Mouse (Mus musculus) embryo, embryonic 10 days (tissue): Measurements from ENCODE around the gene AU015836.
"Not testable (repeated sequence)": the region's sequence is repeated elsewhere in the genome, so short reads cannot be mapped to it uniquely, and the experiment has no call there.

Experiments used
- DNase-seq: peaks from one replicate; pipeline ENCODE4 v3.0.0-alpha.2; 2015; ENCODE audit warnings: low spot score

Gene AU015836

DNA sequence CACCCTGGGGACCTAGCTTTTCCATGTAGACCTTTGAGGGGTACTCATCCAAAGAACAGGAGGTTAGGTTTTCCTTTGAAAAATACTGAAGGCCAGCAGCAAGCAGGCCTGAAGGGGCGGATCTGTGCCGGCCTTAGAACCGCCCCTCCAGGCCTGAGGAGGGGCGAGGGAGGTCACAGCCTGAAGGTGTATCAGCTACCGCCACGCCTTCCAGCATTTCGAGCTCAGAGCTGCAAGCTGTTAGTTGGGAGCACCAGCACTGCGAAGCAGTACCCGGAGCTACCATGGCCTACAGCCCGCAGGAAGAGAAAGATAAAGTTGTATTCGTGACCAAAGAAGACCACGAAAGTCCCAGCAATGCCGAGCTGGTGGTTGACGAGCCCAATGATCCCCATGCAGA is at the start of gene AU015836:
Gene AU015836, plus strand, starts transcription at position 216 of the 400 bp plus-strand sequence.
- DNase-seq = no peak

DNA sequence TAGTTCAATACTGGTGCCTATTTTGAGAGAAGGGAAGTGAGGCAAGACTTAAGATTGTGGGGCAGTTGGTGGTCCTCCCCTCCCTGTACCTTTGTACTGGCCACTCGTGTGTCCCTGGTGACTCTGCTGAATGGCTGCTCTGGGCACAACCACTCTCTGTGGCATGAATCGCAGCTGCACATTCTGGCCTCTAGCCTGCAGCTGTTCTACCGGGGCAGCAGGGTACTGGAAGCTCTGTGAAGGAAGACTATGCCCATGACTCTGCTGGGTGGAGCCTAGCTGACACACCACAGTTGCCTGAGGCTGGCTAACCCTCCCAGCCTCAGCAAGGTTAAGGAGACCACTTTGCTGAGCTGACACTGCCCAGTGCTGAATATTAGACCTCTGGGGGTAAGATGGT is 49.4 kb upstream of the AU015836 start:
- DNase-seq = no peak

DNA sequence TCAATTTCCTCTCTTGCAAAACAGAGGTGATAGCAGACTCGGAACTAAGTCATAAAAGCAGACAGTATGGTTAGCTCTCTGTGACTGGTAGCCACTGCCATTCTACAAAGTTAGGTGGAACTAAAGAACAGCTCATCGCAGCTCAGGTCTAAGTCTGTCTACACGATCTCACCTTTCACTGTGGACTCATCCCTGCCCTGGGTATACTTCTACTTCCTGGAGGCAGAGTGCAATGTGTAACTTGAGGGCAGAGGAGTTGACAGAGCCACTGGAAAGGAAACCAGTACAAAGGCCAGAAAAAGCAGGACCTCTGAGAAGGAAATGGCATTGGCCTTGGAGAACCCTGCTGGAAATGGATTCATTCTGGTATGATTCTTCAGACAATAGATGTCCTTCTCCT is 40.1 kb upstream of the AU015836 start:
- no peak for DNase-seq

DNA sequence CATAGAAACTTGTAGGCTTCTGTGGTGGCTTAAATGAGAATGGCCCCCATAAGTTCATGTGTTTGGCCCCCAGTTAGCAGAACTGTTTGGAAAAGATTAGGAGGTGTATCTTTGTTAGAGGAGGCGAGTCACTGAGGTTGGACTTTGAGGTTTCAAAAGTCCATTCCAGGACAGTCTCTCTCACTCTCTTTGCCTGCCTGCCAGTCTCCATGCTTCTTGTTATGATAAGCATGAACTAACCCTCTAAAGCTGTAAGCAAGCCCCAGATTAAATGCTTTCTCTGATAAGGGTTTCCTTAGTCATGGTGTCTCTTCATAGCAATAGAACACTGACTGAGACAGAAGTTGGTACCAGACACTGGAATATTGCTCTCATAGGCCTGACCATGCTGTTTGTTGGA is 39.7 kb upstream of the AU015836 start:
- no peak for DNase-seq

DNA sequence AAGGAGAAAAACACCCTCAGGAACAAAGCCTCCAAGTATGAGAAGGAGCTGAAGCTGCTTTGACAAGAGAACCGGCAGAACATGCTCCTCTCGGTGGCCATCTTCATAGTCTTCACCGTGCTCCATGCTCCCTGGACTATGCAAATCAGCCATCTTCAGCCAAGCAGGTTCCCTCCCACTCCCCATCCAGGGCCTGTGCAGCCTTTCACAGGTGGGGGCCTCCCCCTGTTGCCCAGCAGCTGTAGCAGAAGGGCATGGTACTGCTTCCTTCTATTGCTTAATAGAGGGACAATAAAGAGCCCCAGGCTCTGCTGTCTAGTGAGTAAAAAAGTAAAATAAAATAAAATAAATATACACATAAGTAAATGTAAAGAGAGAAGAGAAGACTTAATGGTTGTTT is 36.8 kb upstream of the AU015836 start:
- no peak for DNase-seq

DNA sequence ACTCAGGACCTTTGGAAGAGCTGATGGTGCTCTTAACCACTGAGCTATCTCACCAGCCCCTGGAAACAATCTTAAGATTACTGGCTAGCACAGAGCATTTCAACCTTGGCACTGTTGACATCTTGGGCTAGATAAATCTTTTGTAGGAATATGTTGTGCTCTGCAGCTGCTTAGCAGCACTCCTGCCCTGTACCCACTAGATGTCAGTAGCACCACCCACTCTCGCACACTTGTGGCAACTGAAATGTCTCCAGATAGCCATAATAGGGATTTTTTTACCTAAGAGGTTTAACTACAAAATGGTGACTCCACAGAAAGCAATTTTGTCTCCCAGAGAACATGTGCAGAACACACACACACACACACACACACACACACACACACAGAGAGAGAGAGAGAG is 11.7 kb upstream of the AU015836 start:
- peak; percentile 60 for DNase-seq

DNA sequence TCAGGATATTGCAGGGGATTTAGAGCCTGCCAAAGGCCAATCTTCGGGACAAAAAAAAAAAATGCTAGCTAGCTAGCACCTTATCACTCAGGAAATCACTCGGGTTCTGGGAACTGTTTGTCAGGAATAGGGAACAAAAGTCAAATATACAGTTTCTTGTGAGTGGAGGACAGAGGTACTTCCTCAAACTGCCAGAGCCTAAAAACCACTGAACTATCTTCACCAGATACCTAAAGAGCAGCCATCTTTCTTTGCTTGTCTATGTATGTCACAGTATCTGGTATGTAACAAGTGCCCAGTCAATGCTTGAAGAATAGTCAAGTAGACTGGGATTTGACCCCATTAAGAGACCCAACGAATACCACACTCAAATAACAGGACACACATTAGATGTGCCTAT is 10.0 kb upstream of the AU015836 start:
- no peak for DNase-seq

DNA sequence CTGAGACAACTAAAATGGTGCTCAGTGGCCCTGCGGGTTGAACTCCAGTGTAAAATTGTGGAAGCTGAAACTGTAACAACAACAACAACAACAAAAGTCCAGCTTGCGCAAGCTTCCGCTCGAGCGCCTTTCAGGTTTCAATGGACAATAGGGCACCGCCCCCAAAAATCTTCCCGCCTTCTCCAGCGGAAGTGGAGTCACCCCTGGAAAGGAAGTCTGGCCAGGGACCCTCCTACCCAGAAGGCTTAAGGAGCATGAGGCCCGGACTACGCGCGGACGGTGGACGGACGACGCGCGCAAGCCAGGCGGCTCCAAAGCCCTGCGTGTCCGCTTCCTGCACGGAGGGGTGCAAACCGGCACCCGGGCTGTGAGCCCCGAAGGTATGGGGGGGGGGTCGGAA is 11.9 kb downstream of the AU015836 start:
- DNase-seq = no peak

DNA sequence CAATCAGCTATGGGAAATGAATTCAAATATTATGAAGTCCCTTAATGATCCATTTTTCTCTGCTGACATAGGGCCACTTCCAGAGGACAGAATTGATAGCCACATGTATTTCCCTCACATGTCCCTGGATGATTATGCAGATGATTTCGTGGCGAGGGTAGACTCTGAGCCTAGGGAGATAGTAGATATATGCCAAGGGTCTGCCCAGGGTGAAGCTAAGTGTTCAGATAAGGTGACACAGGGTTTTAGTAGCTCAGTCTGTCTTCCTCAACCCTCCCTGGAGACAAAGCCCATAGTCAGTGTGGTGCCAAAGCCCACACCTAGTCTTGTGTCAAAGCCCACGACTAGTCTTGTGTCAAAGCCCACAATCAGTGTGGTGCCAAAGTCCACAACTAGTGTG is 13.7 kb downstream of the AU015836 start:
- DNase-seq = no peak

DNA sequence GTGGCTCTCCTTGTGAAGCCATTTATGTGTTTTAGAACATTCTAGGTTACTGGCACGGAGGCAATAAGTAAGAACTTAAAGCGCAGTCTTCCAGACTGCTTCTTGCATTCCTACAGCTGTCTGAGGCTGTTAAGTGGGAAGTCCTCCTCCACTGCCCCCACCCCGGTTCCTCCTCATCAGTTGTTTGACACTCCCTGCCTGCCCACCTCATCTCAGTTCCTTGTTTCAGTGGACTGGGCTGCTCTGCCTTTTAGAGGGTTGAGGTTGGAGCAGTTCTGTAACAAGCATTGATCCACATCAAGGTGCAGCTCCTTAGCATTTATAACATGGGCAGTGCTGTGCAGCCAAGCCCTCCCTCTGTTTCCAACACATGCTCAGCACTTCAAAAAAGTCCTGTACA is 16.6 kb downstream of the AU015836 start:
- not testable (repeated sequence) for DNase-seq

DNA sequence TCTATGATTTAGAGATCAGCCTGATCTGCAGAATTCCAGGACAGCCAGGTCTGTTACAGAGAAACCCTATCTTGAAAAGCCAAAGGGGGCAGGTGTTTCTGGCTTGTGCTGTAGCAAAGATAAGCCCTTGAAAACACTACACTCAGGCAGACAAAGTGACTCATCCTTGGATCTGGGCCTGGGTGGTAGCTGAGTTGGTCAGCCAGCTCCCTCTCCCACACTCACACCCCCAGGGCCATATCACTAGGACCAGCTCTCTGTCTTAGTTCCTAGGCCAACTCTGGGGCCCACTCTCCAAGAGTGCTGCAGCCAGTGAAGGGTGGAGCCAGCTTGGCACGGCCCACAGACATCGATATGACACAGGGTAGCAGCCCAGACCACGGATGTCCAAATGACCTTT is 38.5 kb downstream of the AU015836 start:
- DNase-seq = no peak

DNA sequence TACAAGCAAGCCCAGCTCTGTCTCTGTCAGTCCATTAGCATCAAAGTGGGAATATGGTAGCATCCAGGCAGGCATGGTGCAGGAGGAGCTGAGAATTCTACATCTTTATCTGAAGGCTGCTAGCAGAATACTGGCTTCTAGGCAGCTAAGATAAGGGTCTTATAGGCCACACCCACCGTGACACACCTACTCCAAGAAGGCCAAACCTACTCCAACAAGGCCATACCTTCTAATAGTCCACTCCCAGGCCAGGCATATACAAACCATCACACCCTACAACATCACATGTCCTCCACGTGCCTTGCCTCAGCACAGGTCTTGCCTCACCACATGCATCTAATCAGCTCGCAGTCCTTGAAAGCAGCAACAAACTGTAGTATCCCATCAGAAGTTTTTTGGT is 41.0 kb downstream of the AU015836 start:
- DNase-seq = no peak

DNA sequence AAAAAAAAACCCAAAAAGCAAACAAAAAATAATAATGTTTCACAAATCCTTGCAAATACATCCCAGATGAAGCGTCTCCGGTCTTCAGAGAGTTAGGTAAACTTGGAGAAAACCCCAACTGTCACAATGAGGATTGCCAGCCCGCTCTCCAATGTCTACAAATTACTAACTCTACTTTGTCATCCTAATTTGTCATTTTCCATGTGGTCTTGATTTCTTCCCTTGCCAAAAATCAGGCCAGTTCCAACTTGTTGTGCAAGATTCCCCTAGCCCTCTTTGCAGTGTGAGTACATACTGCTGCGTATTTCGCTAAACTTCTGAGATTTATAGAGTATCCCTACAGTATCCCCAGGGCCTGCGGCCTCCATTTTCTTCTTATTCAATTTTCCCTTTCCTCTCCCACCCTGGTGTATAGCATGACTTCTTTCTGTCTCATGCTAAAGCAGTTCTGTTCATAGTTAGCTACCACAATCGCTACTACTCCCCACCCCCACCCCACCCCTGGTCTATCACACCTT is 43.3 kb downstream of the AU015836 start:
- no peak for DNase-seq

DNA sequence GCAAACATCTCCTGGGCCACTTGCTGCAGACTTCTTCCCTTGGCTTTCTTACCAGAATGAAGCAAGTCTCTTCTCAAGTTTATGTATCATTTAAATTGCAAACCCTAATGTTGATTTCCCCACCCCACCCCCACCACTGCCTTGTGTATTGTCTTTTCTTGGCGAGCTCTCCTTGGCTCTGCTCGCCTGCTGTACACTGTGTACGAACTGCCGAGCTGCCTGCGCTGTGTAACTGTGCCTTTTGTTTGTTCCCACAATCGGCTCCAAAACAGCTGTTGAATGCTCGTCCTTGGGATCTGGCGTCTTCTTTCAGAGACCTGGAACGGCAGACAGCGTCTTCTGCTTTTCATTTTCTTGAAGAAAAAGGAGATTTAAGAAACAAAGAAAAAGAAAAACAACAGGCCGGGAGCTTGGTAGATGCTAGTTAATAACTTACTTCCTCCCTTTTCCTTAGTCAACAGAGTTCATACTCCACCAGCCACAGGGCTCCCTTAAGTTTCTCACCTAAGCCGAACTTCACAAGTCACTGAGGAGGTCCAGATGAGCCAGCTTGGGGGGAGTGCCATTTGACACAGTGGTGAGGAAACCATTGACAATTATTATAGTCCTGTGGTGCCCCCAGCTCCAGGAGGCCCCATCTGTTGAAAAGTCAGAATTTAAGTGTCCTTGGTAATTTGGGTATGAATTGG is 44.2 kb downstream of the AU015836 start:
- peak; percentile 20 for DNase-seq

DNA sequence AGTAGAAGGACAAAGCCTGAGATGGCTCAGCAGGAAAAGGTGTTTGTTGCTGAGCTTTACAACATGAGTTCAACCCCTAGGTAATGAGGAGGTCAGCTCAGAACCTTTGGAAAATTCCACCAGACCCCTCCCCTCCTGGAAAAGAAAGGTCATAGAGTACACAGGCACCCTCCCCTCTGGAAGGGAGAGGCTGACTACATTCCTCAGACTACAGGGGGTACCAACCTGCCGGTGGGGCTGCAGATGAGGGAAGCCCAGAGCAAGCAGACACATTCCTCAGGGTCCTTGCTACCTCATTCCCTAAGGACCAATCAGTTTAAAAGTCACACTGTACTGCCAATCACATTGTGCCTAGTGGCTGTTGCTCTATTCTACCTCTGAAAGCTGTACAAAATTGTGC is 48.4 kb downstream of the AU015836 start:
- no peak for DNase-seq

DNA sequence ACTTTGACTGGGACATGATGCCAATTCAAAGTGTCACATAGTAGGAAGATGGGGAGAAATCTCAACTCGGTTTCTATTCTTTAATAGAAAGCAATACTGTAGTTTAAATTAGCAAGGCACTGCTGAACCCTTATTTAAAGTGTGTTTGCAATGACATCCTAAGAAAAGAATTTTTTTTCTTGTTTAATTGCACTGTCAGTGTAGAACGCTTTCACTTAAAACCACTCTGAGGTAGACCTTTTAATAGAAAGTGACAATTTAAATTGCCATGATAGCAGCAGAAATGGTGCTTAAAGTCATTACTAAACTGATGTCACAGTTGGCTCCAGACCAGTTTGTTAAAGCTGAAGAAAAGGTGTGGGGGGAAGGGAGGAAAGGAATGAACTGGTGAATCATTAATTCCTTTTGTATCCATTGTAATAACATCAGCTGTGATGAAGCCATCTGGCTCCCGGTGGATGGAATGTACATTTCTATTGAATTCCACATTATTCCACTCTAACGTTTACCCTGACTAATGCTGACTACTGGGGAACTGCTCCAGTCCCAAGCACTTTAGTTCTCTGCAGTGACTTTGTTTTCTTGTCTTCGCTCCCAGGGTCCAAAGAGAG is 53.9 kb downstream of the AU015836 start:
- no peak for DNase-seq
